Mouse (Mus musculus): Measurements from ENCODE around the gene Mrpl23. TPM values are rescaled to one million over a fixed set of nuclear protein-coding genes. Genes with fewer than 3 reads are reported as not detected.

Mrpl23 gene
- polyA plus RNA-seq, 2 experiments from 2014 or later: 2.6 to 3.0 TPM

- no peak for ATAC-seq
Observed at GRCm38 (mm10) chr7:142522352-142522751, 10.1 kb upstream of the Mrpl23 start.

- no peak for ATAC-seq
Observed at GRCm38 (mm10) chr7:142523200-142523990, 9.1 kb upstream of the Mrpl23 start.

GRCm38 (mm10) chr7:142525342-142526178 lies 6.9 kb upstream of the Mrpl23 start:
- ATAC-seq: no peak

GRCm38 (mm10) chr7:142529350-142529749 lies 3.1 kb upstream of the Mrpl23 start:
- ATAC-seq: no peak

- no peak for ATAC-seq
Observed at GRCm38 (mm10) chr7:142531973-142532521, 439 bp upstream of the Mrpl23 start.

- ATAC-seq: peak; percentile 84
Observed at GRCm38 (mm10) chr7:142533059-142533855, 771 bp downstream of the Mrpl23 start.

- no peak for ATAC-seq
Observed at GRCm38 (mm10) chr7:142535116-142535515, 2.6 kb downstream of the Mrpl23 start.

- ATAC-seq: no peak
Observed at GRCm38 (mm10) chr7:142535832-142536231, 3.3 kb downstream of the Mrpl23 start.

- ATAC-seq: no peak
Observed at GRCm38 (mm10) chr7:142537181-142537580, 4.7 kb downstream of the Mrpl23 start.

GRCm38 (mm10) chr7:142537879-142538278 lies 5.4 kb downstream of the Mrpl23 start:
- no peak for ATAC-seq

- ATAC-seq: no peak
Observed at GRCm38 (mm10) chr7:142538291-142538690, 5.8 kb downstream of the Mrpl23 start.

GRCm38 (mm10) chr7:142538766-142539165 lies 6.3 kb downstream of the Mrpl23 start:
- no peak for ATAC-seq

GRCm38 (mm10) chr7:142539828-142540227 lies 7.3 kb downstream of the Mrpl23 start:
- ATAC-seq: no peak

- no peak for ATAC-seq
Observed at GRCm38 (mm10) chr7:142542771-142543303, 10.4 kb downstream of the Mrpl23 start.

- no peak for ATAC-seq
Observed at GRCm38 (mm10) chr7:142545967-142546366, 13.5 kb downstream of the Mrpl23 start.

- no peak for ATAC-seq
Observed at GRCm38 (mm10) chr7:142547874-142548273, 15.4 kb downstream of the Mrpl23 start.

GRCm38 (mm10) chr7:142548706-142549105 lies 16.2 kb downstream of the Mrpl23 start:
- ATAC-seq: no peak

GRCm38 (mm10) chr7:142549941-142550763 lies 17.7 kb downstream of the Mrpl23 start:
- ATAC-seq: no peak

- ATAC-seq: no peak
Observed at GRCm38 (mm10) chr7:142550935-142551373, 18.5 kb downstream of the Mrpl23 start.

GRCm38 (mm10) chr7:142551691-142552090 lies 19.2 kb downstream of the Mrpl23 start:
- ATAC-seq: no peak
